Mouse (Mus musculus): ENCODE results near the gene Chn1. TPM values are rescaled to one million over a fixed set of nuclear protein-coding genes. Genes with fewer than 3 reads are reported as not detected.

Gene Chn1
- polyA plus RNA-seq, 2 experiments, result 0.34 to 0.70 TPM

GRCm38 (mm10) chr2:73682500-73682899 is 92.6 kb downstream of the Chn1 start:
- 21% methylated on average over 1 of the region's 1 CpGs for WGBS (ENCODE audit: insufficient replicate concordance)
- DNase-seq (ENCODE audit: low read depth in 3 of 3, low spot score in 3 of 3) (no peak), ATAC-seq (ENCODE audit: insufficient read depth) (no peak)
- H3K9ac ChIP-seq (replicated peaks), result no peak overlapping the region
- no peaks in the 10 kb centered on the region; a peak in 1 of 4 replicates for H3K4me1 ChIP-seq (replicated peaks; ENCODE audit: control insufficient read depth in 2 of 2, insufficient read depth in 2 of 2, low read length in 1 of 2)
- TF ChIP-seq EP300 (IDR thresholded peaks at IDR 0.05; ENCODE audit: low read depth), result no peak
- no peak for TF ChIP-seq CTCF (IDR thresholded peaks at IDR 0.05; ENCODE audit: low read depth)
- no peak overlapping the region for H3K4me2 ChIP-seq (ENCODE audit: low read depth)
- no peaks in the 10 kb centered on the region for H3K27me3 ChIP-seq (ENCODE audit: control insufficient read depth, insufficient read depth, low read length)
- no peaks in the 10 kb centered on the region for H3K9me3 ChIP-seq (ENCODE audit: control insufficient read depth, low read length)
- no peaks in the 10 kb centered on the region for H3K36me3 ChIP-seq (replicated peaks; ENCODE audit: control insufficient read depth, insufficient read depth, low read depth)
- H3K27ac ChIP-seq, result no peak overlapping the region
- no peak overlapping the region for H3K4me3 ChIP-seq (ENCODE audit: insufficient read depth in 1 of 2, low read depth in 2 of 2, low read length in 2 of 2)

- Histone ChIP-seq H3K9ac (replicated peaks) (no peak overlapping the region), H3K27ac (no peak overlapping the region), H3K9me3 (ENCODE audit: control insufficient read depth, low read length) (no peaks in the 10 kb centered on the region), H3K4me1 (replicated peaks; ENCODE audit: control insufficient read depth in 2 of 2, insufficient read depth in 2 of 2, low read length in 1 of 2) (no peaks in the 10 kb centered on the region; a peak in 1 of 4 replicates), H3K36me3 (replicated peaks; ENCODE audit: control insufficient read depth, insufficient read depth, low read depth) (no peaks in the 10 kb centered on the region), H3K4me2 (ENCODE audit: low read depth) (no peak overlapping the region), H3K27me3 (ENCODE audit: control insufficient read depth, insufficient read depth, low read length) (no peaks in the 10 kb centered on the region), H3K4me3 (ENCODE audit: insufficient read depth in 1 of 2, low read depth in 2 of 2, low read length in 2 of 2) (no peak overlapping the region)
- TF ChIP-seq EP300 (IDR thresholded peaks at IDR 0.05; ENCODE audit: low read depth) (no peak), CTCF (IDR thresholded peaks at IDR 0.05; ENCODE audit: low read depth) (no peak)
- 51% methylated on average over 1 of the region's 1 CpGs for WGBS (ENCODE audit: insufficient replicate concordance)
- no peak for ATAC-seq (ENCODE audit: insufficient read depth)
- DNase-seq (ENCODE audit: low read depth in 3 of 3, low spot score in 3 of 3), result no peak
Measured at GRCm38 (mm10) chr2:73680425-73681027, 94.6 kb downstream of the Chn1 start.

GRCm38 (mm10) chr2:73668608-73669007 is 106.5 kb downstream of the Chn1 start:
- Histone ChIP-seq H3K4me1 (replicated peaks; ENCODE audit: control insufficient read depth in 2 of 2, insufficient read depth in 2 of 2, low read length in 1 of 2) (no peaks in the 10 kb centered on the region), H3K27ac (no peak overlapping the region), H3K27me3 (ENCODE audit: control insufficient read depth, insufficient read depth, low read length) (no peaks in the 10 kb centered on the region), H3K9me3 (ENCODE audit: control insufficient read depth, low read length) (no peaks in the 10 kb centered on the region), H3K4me3 (ENCODE audit: insufficient read depth in 1 of 2, low read depth in 2 of 2, low read length in 2 of 2) (no peak overlapping the region), H3K36me3 (replicated peaks; ENCODE audit: control insufficient read depth, insufficient read depth, low read depth) (no peaks in the 10 kb centered on the region), H3K9ac (replicated peaks) (no peak overlapping the region), H3K4me2 (ENCODE audit: low read depth) (no peak overlapping the region)
- DNase-seq (ENCODE audit: low read depth in 3 of 3, low spot score in 3 of 3) (no peak), ATAC-seq (ENCODE audit: insufficient read depth) (no peak)
- 45% methylated on average over 4 of the region's 4 CpGs for WGBS (ENCODE audit: insufficient replicate concordance)
- TF ChIP-seq CTCF (IDR thresholded peaks at IDR 0.05; ENCODE audit: low read depth) (no peak), EP300 (IDR thresholded peaks at IDR 0.05; ENCODE audit: low read depth) (no peak)

GRCm38 (mm10) chr2:73660566-73661134 is 114.5 kb downstream of the Chn1 start:
- ATAC-seq (ENCODE audit: insufficient read depth) (no peak), DNase-seq (ENCODE audit: low read depth in 3 of 3, low spot score in 3 of 3) (no peak)
- no peak overlapping the region for H3K4me2 ChIP-seq (ENCODE audit: low read depth)
- TF ChIP-seq EP300 (IDR thresholded peaks at IDR 0.05; ENCODE audit: low read depth), result no peak
- no peak for TF ChIP-seq CTCF (IDR thresholded peaks at IDR 0.05; ENCODE audit: low read depth)
- H3K36me3 ChIP-seq (replicated peaks; ENCODE audit: control insufficient read depth, insufficient read depth, low read depth), result no peaks in the 10 kb centered on the region
- no peak overlapping the region for H3K9ac ChIP-seq (replicated peaks)
- H3K4me3 ChIP-seq (ENCODE audit: insufficient read depth in 1 of 2, low read depth in 2 of 2, low read length in 2 of 2), result no peak overlapping the region
- H3K27me3 ChIP-seq (ENCODE audit: control insufficient read depth, insufficient read depth, low read length), result no peaks in the 10 kb centered on the region
- H3K4me1 ChIP-seq (replicated peaks; ENCODE audit: control insufficient read depth in 2 of 2, insufficient read depth in 2 of 2, low read length in 1 of 2), result no peaks in the 10 kb centered on the region
- H3K9me3 ChIP-seq (ENCODE audit: control insufficient read depth, low read length), result no peaks in the 10 kb centered on the region
- no peak overlapping the region for H3K27ac ChIP-seq
- 82% methylated on average over 11 of the region's 11 CpGs for WGBS (ENCODE audit: insufficient replicate concordance)

GRCm38 (mm10) chr2:73659726-73660565 is 115.2 kb downstream of the Chn1 start:
- Histone ChIP-seq H3K9me3 (ENCODE audit: control insufficient read depth, low read length) (no peaks in the 10 kb centered on the region), H3K27ac (no peak overlapping the region), H3K36me3 (replicated peaks; ENCODE audit: control insufficient read depth, insufficient read depth, low read depth) (no peaks in the 10 kb centered on the region), H3K9ac (replicated peaks) (no peak overlapping the region), H3K4me1 (replicated peaks; ENCODE audit: control insufficient read depth in 2 of 2, insufficient read depth in 2 of 2, low read length in 1 of 2) (no peaks in the 10 kb centered on the region), H3K4me3 (ENCODE audit: insufficient read depth in 1 of 2, low read depth in 2 of 2, low read length in 2 of 2) (no peak overlapping the region), H3K27me3 (ENCODE audit: control insufficient read depth, insufficient read depth, low read length) (no peaks in the 10 kb centered on the region), H3K4me2 (ENCODE audit: low read depth) (no peak overlapping the region)
- TF ChIP-seq CTCF (IDR thresholded peaks at IDR 0.05; ENCODE audit: low read depth) (no peak), EP300 (IDR thresholded peaks at IDR 0.05; ENCODE audit: low read depth) (no peak)
- 39% methylated on average over 18 of the region's 18 CpGs for WGBS (ENCODE audit: insufficient replicate concordance)
- no peak for DNase-seq (ENCODE audit: low read depth in 3 of 3, low spot score in 3 of 3)
- ATAC-seq (ENCODE audit: insufficient read depth), result no peak
